Mouse (Mus musculus): ENCODE results near the gene Npsr1.

The Npsr1 gene

DNA sequence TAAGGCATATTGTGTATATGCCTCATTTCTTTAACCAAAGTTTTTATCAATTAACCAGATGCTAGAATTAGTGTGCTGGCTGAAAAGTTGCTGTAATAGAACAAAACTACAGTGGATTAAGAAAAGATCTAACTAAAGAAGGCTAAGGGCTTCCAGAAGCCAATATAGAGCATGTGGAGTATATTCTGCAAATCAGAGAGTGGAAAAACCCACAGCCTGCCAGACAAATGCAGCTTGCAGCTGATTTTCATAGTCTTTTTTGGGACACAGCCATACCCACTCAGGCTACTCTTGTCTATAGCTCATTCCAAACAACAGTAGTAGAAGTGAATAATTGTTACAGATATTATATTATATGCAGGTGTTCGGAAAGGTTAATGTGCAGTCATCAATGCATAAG is 138.7 kb downstream of the Npsr1 start:
- DNase-seq (ENCODE audit: low spot score in 2 of 2) = no peak

DNA sequence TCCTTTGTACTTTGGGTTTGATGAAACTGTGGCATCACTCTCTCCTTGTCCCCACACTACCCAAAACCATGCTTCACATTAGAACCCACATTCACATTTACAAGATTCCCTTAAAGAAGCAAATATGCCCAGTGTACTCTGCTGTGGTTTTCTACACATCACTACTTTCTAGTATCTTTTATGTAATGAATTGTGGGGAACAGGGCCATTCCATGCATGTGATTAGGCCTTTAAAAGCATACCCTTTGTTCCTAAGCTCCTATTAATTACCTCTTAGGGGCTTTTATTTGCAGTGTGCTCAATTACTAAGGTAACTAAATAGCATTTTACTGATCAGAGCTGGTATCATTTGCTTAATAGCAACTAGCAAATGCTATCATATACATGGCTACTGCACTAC is 149.8 kb downstream of the Npsr1 start:
- no peak for DNase-seq (ENCODE audit: low spot score in 2 of 2)

DNA sequence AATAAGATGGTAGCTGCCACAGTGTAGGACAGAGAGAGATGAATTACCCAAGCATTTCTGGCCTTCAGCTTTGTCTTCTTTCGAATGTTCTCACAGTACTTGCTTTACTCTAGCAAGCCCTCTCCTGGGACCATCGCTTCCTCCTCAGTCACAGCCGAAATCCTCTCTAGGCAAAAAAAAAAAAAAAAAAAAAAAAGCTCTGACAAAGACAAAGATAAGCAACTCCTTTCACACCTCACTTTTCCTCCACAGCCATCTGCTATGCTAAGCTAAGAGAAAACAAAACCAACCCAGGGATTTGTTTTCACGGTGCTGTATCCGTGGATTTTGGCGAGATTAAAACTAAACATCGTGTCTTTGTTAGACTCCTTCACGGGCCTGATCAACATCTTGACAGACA is 156.4 kb downstream of the Npsr1 start:
- DNase-seq (ENCODE audit: low spot score in 2 of 2) = no peak

DNA sequence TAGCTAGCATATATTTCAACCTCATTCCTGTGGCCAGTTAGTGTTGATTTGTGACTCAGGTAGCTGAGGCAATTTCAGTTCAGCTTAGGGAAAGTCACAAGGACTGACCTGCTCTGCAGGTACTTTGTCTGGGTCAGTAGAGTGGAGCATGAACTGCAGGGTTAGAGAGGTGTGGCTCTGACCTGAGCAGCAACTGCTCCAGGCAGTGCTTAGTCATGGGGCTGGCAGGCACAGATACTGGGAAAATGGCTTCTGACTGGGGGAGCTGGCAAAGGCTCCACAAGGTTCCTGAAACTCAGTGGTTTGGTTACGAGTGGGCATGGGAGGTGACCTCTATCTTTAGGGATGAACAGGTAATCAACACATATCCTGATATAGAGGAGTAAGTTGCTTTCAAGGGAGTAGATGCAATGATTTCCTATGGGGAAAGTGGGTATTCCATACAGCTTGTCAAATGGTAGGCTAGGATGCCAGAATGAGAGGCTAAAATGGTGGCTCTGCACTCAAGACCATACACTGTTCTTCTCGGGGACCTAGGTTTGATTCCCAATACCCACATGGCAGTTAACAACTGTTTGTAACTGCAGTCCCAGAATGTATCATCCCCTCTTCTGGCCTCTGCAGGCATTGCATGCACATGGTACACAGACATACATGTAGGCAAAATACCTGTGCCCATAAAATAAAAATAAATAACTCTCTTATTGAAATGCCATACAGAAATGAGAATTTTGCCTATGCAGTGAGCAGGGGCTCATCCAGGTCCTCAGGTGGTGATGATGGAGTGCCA is 182.9 kb downstream of the Npsr1 start:
- DNase-seq (ENCODE audit: low spot score in 2 of 2) = no peak

DNA sequence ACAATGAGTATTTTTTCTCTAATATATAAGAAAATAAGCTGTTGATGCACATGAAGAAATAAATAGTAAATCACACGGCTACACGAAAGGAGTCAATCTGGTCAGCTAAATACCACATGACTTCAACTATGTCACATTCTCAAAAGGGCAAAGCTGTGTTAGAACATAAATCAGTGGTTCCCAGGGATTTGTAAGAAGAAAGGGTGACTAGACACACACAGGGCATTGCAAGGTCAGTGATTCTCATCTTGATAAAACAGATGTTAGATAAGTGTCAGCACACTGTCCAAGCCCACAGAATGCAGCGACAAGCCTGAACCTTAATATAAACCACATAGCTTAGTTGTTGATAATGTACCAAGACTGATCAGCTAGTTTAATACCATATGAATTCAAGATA is 184.8 kb downstream of the Npsr1 start:
- no peak for DNase-seq (ENCODE audit: low spot score in 2 of 2)

DNA sequence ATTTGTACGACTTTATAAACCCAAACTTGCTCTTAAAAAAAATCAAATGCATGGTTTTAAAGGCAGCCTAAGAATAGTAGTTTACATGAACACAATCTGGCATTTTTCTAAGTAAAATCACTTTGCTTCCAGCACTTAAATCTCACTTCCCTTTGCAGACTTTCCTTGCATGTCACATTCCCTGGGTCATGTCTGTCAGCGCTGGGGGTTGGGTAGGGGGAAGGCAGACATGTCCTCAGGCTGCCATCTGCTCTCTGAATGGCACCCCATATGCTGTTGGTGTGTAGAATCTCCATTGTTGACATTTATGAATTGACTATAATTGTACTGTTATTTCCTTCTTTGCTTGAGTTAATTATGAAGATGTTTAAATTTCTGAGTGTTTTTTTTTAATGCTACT is 185.3 kb downstream of the Npsr1 start:
- no peak for DNase-seq (ENCODE audit: low spot score in 2 of 2)

DNA sequence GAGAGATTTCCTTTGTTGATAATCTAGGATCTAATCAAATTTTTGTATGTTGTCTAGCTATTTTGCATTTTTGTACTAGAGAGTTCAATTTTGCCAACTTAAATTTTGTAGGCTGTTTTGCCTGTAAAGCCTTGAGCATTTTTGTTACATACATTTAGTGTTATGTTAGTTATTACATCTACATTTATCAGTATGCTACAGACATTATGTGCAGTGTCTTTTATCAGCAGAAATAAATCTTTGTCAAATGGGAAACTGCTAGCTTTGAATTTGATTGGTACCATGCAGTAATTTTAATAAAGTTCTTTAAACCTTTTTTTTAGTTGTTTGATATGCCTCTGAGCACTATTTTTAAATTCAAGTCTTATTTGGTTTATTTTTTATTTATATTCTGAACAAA is 185.7 kb downstream of the Npsr1 start:
- no peak for DNase-seq (ENCODE audit: low spot score in 2 of 2)

DNA sequence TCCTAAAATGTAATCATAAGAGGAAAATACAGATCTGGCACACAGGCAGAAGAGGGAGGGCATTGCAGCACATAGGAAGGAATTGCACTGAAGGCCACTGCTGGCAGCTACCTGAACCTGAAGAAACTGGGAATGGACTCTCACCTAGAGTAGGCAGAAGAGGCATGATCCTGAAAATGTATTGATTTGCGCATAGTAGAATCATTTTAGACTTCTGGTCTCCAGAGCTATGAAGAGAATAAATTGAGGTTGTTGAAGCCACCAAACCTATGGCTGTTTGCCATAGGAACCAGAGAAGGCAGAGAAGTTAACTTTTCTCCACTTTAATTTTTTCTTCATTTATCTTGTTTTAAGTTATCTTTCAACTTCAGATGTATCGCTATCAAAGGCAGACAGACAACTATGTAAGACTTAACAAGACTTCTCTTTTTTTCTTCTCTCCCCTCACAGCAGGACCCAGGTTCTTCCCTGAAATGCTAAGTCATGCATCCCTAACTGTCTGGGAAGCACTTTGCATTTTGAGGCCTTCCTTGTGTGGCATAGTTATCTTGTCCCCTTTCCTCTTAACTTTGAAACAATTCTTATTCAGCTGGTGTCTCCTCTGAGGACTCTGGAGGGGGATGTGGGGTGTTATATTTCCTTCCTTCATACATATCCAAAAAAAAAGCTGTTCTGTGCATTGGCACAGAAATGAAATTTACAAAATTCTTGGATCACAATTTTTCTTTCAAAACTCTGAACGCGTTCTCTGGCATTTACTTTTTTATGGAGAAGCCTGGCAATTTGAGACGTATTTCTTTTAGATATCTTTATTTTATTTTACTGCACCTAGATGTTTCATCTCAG is 186.7 kb downstream of the Npsr1 start:
- no peak for DNase-seq (ENCODE audit: low spot score in 2 of 2)

DNA sequence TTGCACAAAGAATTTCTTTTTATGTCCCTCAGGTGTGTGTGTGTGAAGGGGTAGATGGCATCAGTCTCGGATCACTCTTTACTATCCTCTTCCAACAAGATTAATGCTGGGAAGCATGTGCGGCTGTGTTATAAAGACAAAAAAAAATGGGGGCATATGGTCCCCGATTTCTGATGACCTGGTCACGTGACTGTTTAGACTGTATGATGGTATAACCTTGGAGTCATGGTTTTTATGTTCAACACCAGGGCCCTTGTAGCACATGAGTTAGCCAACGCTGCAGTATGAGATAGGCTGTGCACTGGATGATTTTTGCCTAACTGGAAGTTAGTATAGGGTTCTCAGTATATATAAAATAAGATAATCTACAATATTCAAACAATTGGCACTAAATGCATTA is 187.6 kb downstream of the Npsr1 start:
- no peak for DNase-seq (ENCODE audit: low spot score in 2 of 2)

DNA sequence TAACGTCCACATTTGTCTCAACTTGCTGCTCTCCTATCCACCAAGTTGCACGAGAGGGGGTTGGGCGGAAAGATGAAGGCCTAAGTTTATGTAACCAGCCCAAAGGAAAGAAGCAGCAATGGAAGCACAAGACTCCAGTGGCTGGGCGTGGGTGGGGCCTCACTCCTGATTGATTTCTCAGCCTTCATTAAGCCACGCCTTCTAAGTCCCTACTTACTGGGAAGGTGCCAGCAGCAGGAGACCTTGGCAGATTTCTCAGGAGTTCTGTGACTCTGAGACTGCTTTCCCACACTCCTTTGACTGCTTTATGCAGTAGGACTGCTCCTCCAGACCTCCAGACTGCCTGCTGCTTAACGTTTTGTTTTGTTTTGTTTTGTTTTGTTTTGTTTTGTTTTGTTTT is 193.6 kb downstream of the Npsr1 start:
- no peak for DNase-seq (ENCODE audit: low spot score in 2 of 2)

DNA sequence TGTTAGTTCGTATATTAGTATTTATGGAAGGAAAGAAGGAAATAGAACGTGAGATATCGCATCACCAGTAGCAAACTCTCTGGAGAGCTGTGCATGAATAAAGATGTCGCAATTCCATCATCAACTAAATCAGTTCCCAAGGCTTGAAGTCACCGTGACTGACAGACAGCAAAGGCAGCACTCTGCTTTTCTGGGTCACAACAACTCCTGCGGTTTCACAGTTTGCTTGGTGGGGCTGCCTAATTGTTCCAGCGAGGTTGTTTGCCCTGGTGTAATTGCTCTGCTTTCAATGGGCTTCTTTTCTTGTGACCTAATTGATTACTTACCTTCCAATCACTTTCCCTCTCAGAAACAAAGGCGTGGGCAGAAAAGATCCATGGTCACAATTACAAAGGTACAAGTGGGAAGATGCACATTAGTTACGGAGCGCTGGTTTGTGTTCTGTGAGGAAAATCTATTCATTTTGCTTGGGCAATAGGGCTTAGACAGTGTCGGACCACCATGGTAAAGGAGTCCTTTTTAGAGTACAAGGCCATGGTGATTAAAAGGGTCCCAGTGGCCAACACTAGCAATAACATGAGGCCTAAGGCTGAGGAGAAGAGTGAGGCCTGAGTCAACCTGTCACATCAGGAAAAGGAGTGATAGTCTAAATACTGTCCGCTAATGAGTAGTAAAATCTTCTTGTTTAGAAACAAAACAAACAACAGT is 195.6 kb downstream of the Npsr1 start:
- no peak for DNase-seq (ENCODE audit: low spot score in 2 of 2)

DNA sequence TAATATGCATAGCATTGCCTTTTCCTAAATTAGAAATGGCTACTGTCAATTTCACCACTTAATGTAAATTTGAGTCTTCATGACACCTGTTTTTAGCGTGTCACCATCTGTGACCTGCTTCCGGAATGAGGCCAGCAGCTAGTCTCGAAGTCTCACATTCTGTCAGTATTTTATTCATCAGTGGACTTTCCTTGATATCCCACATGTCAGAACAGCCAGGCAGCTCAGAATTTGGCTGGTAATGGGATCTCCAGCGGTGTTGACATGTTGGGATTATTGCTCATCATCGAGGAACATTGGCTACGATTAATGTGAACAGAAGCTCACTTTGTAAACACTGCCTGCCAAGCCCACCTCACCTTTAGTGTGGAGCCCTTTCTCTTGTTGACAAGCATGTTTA is 205.1 kb downstream of the Npsr1 start:
- DNase-seq (ENCODE audit: low spot score in 2 of 2) = no peak

DNA sequence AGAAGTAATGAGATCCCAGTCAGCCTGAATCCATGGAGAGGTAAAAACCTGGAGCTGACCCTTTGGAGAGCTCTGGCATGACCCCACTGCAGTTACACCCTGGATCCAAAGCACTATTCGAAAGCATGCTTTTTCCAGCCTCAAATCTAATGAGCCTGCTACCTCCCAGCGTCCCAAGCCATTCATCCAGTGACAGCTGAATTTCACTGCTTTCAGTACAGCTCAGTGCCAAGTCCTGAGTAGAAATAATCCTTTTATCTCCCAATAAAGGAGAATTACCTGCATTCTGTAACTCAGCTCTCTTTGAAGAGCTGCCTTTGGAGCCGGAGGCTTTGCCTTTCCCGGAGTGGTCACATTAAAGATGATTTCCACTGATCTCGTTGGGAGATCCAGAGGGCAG is 209.2 kb downstream of the Npsr1 start:
- DNase-seq (ENCODE audit: low spot score in 2 of 2) = no peak

DNA sequence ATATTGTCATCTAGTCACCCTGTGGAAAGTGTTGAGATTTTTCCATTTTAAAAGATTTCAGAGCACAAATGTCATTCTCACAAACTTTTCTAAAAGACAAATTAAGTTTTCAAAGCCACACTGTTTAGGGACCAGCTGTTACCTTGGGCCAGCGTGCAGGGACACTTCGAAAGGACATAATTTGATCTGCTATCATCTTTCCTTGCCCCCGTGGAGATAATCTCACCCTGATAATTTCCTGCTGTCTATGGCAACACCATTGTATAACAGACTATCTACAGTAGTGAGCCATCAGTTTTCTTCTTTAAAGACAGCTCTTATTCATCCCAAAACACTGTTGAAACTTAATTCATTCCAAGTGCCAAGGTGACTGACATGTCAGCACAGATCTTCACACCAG is 209.6 kb downstream of the Npsr1 start:
- DNase-seq (ENCODE audit: low spot score in 2 of 2) = no peak

DNA sequence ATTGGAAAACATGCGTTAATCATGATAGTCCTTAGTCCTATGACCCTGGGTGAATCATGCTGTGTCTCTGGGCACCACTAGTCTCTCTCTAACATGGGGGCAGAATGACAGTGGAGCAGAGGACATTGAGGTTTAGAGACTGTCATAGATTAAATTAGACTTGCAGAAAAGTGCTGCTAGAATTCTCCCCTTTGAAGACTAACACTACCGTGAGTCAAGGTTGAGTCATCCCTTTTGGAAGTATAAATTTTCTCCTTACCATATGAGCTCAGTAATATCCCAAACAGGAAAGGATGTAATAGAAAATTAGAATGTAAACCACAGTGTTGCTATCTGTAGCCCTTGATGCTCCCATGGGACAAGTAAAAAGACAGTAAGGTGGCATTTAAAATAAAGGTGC is 218.0 kb downstream of the Npsr1 start:
- DNase-seq (ENCODE audit: low spot score in 2 of 2) = no peak

DNA sequence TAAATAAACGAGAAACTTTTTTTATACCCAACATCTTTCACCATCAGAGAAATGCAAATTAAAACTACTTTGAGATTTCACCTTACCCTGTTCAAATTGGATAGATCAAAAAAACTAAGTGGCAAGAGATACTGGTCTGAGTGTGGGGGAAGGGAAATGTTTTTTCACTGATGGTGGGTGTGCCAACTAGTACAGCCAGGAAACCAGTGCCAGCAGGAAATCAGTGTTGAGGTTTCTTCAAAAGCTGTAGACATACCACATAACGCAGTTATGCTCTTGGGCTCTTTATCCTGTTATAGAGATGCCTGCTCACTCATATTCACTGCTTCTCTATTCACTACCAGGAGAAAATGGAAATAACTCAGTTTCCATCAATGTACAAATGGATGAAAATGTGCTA is 233.9 kb downstream of the Npsr1 start:
- no peak for DNase-seq (ENCODE audit: low spot score in 2 of 2)

DNA sequence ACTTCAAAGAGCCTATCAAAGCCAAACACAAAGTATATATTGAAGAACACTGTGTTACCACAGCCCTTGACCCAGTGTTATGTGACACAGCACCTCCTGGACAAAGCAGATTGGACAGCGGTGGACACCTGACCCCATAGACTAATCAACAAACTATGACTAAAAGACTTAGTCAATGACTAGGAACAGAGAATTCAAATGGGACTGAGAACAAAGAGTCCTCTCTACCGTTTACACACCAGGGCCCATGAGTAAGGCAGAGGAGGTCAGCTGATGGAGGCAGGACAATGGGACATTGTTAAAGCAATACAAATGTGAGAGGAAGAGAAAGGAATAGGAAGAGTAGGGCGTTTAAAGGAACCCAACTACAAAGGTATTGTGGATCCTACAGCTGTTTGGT is 243.5 kb downstream of the Npsr1 start:
- no peak for DNase-seq (ENCODE audit: low spot score in 2 of 2)

DNA sequence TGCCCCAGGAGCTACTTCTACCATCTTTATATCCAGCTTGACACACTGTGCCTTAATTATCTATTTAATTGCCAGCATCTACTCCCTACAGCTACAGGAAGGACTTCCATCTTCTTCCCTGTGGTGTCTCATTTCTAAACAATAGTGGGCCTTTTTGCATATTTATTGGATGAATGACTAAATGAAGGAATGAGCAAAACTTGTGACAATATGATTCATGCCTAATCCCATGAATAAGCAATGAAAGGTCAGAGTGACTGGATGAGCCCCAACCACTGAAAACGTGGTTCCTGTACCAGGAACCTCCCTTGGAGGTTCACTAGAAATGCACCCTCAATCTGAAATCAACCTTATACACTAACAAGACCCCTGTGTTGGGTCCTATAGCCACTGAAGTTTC is 249.2 kb downstream of the Npsr1 start:
- DNase-seq (ENCODE audit: low spot score in 2 of 2) = no peak

DNA sequence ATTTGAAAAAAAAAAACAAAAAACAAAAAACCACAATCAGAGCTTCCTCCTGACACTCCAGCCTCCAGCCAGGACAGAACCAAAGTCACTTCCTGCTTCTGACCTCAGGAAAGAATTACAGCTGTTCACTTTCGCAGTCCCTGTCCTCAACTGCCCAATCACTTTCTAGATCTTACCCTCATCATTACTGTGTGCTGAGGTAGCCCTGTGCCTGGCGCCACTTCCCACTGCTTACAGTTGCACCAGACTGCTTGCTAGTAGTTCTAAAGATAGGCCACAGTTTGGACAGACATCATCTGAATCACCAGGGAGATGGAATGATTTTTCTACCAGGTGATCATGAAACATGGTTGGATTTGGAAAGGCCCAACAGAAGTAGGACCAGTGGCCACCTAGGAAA is 251.7 kb downstream of the Npsr1 start:
- DNase-seq (ENCODE audit: low spot score in 2 of 2) = no peak

DNA sequence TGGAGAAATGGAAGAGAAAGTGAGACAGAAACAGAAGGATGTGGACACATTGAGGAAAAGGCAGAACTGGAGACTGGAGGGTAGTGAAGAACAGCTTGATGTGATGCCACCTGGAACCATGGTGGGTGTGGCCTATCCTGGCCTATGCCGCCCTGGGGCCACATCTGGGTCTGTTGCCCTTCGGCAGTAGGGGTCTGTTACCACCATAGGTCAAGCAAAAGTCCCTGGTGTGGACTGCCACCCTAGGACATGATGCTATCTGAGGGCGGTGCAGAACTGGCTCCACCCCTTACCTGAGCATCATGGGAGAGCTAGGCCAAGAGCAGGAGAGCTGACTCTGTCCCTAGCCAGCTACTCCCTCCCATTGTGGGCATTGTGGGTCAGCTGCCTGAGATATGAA is 253.6 kb downstream of the Npsr1 start:
- no peak for DNase-seq (ENCODE audit: low spot score in 2 of 2)

Measured in spleen, postnatal 10 days (tissue).